Mouse (Mus musculus): ENCODE results near the gene Ube2f.

GRCm38 (mm10) chr1:91248242-91248641 lies 1.9 kb upstream of the Ube2f start:
- TF ChIP-seq CTCF (IDR thresholded peaks at IDR 0.05; ENCODE audit: borderline replicate concordance, insufficient read depth, low read length): no peak
- no peak for TF ChIP-seq POLR2A (IDR thresholded peaks at IDR 0.05; ENCODE audit: low read depth, low read length)
